Mouse (Mus musculus) testis, adult 2 months (tissue): ENCODE measurements at regions not wholly inside any gene's neighbourhood (a gene's known extent, or its start where the extent isn't known, plus 50 kb on each side); places are given as distances from the start of the nearest gene placed in this dataset.

Source experiments
- H3K27ac ChIP-seq: fragments of 200-500 bp; 2 replicates; pipeline ENCODE4 v1.5.1; 2012; ENCODE audit warnings: low read depth, low read length; ENCODE audit not compliant: control insufficient read depth, insufficient read depth
- H3K27me3 ChIP-seq: fragments of 200-500 bp; 2 replicates; pipeline ENCODE4 v1.6.1; 2012; ENCODE audit warnings: mild to moderate bottlenecking, low read length, moderate library complexity; ENCODE audit not compliant: control insufficient read depth, insufficient read depth
- H3K36me3 ChIP-seq: fragments of 200-500 bp; 2 replicates; pipeline ENCODE4 v1.6.1; 2012; ENCODE audit warnings: mild to moderate bottlenecking, low read length; ENCODE audit not compliant: control insufficient read depth, insufficient read depth
- H3K4me1 ChIP-seq: fragments of 200-500 bp; 2 replicates; pipeline ENCODE4 v1.6.1; 2012; ENCODE audit warnings: low read length; ENCODE audit not compliant: control insufficient read depth, insufficient read depth
- H3K4me3 ChIP-seq: fragments of 200-500 bp; 2 replicates; pipeline ENCODE4 v1.5.1; 2012; ENCODE audit warnings: low read depth, mild to moderate bottlenecking, low read length, moderate library complexity, mixed read lengths; ENCODE audit not compliant: control insufficient read depth
- CTCF ChIP-seq: fragments of 200-500 bp; IDR thresholded peaks from 2 replicates; pipeline ENCODE4 v1.5.1; 2012; ENCODE audit warnings: low read depth, mild to moderate bottlenecking, inconsistent platforms, low read length, moderate library complexity; ENCODE audit not compliant: control insufficient read depth, insufficient read depth, insufficient replicate concordance
- POLR2A ChIP-seq: fragments of 200-500 bp; IDR thresholded peaks from 2 replicates; pipeline ENCODE4 v1.6.1; 2012; ENCODE audit warnings: low read depth, mild to moderate bottlenecking, inconsistent platforms, low read length, moderate library complexity; ENCODE audit not compliant: control insufficient read depth

- peaks cover 13% of the 10 kb centered on the region for H3K4me1 ChIP-seq
- no peaks in the 10 kb centered on the region for H3K27me3 ChIP-seq
- TF ChIP-seq CTCF: no peak
- TF ChIP-seq POLR2A: no peak
- H3K36me3 ChIP-seq: no peaks in the 10 kb centered on the region
- peak overlapping the region; percentile 37; the same call in 1 of the 2 replicates for H3K27ac ChIP-seq
- H3K4me3 ChIP-seq: no peak overlapping the region
These were observed 136.9 kb upstream of the Serp2 start for GRCm38 (mm10) chr14:76693351-76694317.

GRCm38 (mm10) chr14:76687971-76688407, 131.3 kb upstream of the Serp2 start:
- Histone ChIP-seq H3K4me3 (no peak overlapping the region), H3K36me3 (no peaks in the 10 kb centered on the region), H3K27ac (no peak overlapping the region; the same call in 1 of the 2 replicates), H3K4me1 (no peaks in the 10 kb centered on the region; the same call in 1 of the 2 replicates), H3K27me3 (no peaks in the 10 kb centered on the region)
- TF ChIP-seq CTCF (no peak), POLR2A (no peak)

GRCm38 (mm10) chr14:76686762-76687453, 130.2 kb upstream of the Serp2 start:
- Histone ChIP-seq H3K36me3 (no peaks in the 10 kb centered on the region), H3K4me3 (no peak overlapping the region), H3K27me3 (no peaks in the 10 kb centered on the region), H3K4me1 (no peaks in the 10 kb centered on the region; the same call in 1 of the 2 replicates), H3K27ac (no peak overlapping the region)
- TF ChIP-seq POLR2A: no peak
- TF ChIP-seq CTCF: no peak

GRCm38 (mm10) chr14:76685830-76686761, 129.4 kb upstream of the Serp2 start:
- no peaks in the 10 kb centered on the region for H3K27me3 ChIP-seq
- peaks cover 6% of the 10 kb centered on the region for H3K4me1 ChIP-seq
- H3K27ac ChIP-seq: 0 out of 2 replicates have a peak overlapping the region, but pooled peaks have one; percentile 29
- no peak for TF ChIP-seq POLR2A
- no peak for TF ChIP-seq CTCF
- H3K36me3 ChIP-seq: no peaks in the 10 kb centered on the region
- no peak overlapping the region for H3K4me3 ChIP-seq

- Histone ChIP-seq H3K4me1 (peaks cover 6% of the 10 kb centered on the region), H3K4me3 (no peak overlapping the region), H3K27me3 (no peaks in the 10 kb centered on the region), H3K36me3 (no peaks in the 10 kb centered on the region), H3K27ac (no peak overlapping the region)
- TF ChIP-seq POLR2A (no peak), CTCF (no peak)
These were observed 127.6 kb upstream of the Serp2 start for GRCm38 (mm10) chr14:76684327-76684726.

GRCm38 (mm10) chr14:76681581-76682377, 125.1 kb upstream of the Serp2 start:
- H3K4me3 ChIP-seq: no peak overlapping the region
- peak overlapping the region; percentile 73 for H3K27ac ChIP-seq
- TF ChIP-seq POLR2A (no peak), CTCF (no peak)

More at GRCm38 (mm10) chr14:76681581-76682377, 125.1 kb upstream of the Serp2 start:
- no peaks in the 10 kb centered on the region for H3K36me3 ChIP-seq
- no peaks in the 10 kb centered on the region for H3K27me3 ChIP-seq
- peaks cover 6% of the 10 kb centered on the region for H3K4me1 ChIP-seq
